Mouse (Mus musculus) heart, adult 2 months (tissue): Measurements from ENCODE around the gene Gm21988.

Experiments used
- CTCF ChIP-seq: fragments of 200-600 bp; IDR thresholded peaks from 2 replicates; pipeline ENCODE4 v1.8.1; 2022; ENCODE audit warnings: antibody characterized with exemption, mild to moderate bottlenecking, moderate library complexity
- POLR2A ChIP-seq: fragments of 200-500 bp; IDR thresholded peaks from 2 replicates; pipeline ENCODE4 v1.6.1; 2011; ENCODE audit warnings: mild to moderate bottlenecking, low read depth, low read length, control low read depth; ENCODE audit not compliant: insufficient read depth

DNA sequence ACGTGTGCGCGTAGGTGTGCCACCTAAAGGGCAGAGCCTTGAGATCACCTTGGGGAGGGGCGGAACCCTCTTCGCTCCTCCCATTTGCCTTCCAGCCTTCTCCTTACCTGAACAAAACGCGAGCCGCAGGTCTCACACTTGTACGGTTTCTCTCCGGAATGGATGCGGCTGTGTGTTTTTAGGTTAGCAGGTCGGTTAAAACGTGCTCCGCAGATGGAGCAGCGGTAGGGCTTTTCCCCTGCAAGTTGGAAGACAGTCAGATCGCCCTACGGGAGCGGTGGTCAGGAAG is 13.1 kb downstream of the Gm21988 start:
- TF ChIP-seq CTCF = no peak
- no peak for TF ChIP-seq POLR2A
